Mouse (Mus musculus) ES-E14 (cell line): ENCODE data around the gene Ranbp3.

Experiments
- CHD2 ChIP-seq: IDR thresholded peaks from 2 replicates; pipeline ENCODE4 v1.6.1; 2014; ENCODE audit warnings: mild to moderate bottlenecking, low read depth, low read length, inconsistent platforms
- HCFC1 ChIP-seq: IDR thresholded peaks from 2 replicates; pipeline ENCODE4 v1.6.1; 2012; ENCODE audit warnings: low read length, inconsistent platforms, borderline replicate concordance; ENCODE audit not compliant: insufficient read depth
- MAFK ChIP-seq: IDR thresholded peaks from 2 replicates; pipeline ENCODE4 v1.6.1; 2014; ENCODE audit warnings: mild to moderate bottlenecking, low read depth, low read length, inconsistent platforms; ENCODE audit not compliant: insufficient read depth
- ZC3H11A ChIP-seq: IDR thresholded peaks from 2 replicates; pipeline ENCODE4 v1.6.1; 2012; ENCODE audit warnings: low read depth, mild to moderate bottlenecking, inconsistent platforms, low read length, borderline replicate concordance
- ZNF384 ChIP-seq: IDR thresholded peaks from 2 replicates; pipeline ENCODE4 v1.6.1; 2012; ENCODE audit warnings: low read depth, low read length, inconsistent platforms

DNA sequence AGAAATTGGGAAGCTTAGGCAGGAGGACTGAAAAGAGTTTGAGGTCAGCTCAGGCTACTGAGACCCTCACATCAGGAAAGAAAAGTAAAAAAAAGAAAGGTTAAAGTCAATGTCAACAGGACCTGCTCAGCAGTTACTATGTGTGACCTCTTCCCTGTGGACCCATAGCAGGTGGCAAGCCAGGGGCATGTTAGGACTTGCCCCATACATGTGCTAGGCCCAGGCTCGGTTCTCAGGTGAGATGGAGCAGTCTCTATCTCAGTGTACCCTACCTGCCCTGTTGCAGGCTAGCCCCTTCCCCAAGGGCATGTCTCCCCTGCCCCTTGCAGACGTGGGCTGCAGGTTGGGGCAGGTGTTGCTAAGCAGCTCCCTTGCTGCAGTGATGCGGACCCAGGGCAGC, 36.6 kb downstream of the Ranbp3 start:
- no peak for TF ChIP-seq CHD2
- TF ChIP-seq ZC3H11A, result no peak
- no peak for TF ChIP-seq ZNF384
- no peak for TF ChIP-seq MAFK
- TF ChIP-seq HCFC1, result no peak
